Mouse (Mus musculus) hindbrain, postnatal 0 days (tissue): ENCODE results near the gene Fam169b. TPM values are rescaled to one million over a fixed set of nuclear protein-coding genes. Genes with fewer than 3 reads are reported as not detected.

Source experiments
- ATAC-seq: fragments of 200-750 bp; cut with Nextera tagmentation; 2 replicates; pipeline ENCODE4 v1.8.0; 2017; ENCODE audit warnings: mild to moderate bottlenecking, moderate TSS enrichment, moderate library complexity
- DNase-seq: peaks from one replicate; pipeline ENCODE4 v3.0.0-alpha.2; 2015; ENCODE audit warnings: low spot score
- H3K27ac ChIP-seq: fragments of 300-500 bp; sonication (generic); 2 replicates; pipeline ENCODE4 v1.5.1; 2014; ENCODE audit warnings: mild to moderate bottlenecking
- H3K27me3 ChIP-seq: fragments of 300-500 bp; sonication (generic); 2 replicates; pipeline ENCODE4 v1.6.1; 2014; ENCODE audit warnings: low read length, mixed read lengths; ENCODE audit not compliant: insufficient read depth
- H3K36me3 ChIP-seq: fragments of 300-500 bp; sonication (generic); 2 replicates; pipeline ENCODE4 v1.6.1; 2014; ENCODE audit warnings: low read length, mixed read lengths; ENCODE audit not compliant: insufficient read depth
- H3K4me1 ChIP-seq: fragments of 300-500 bp; sonication (generic); 2 replicates; pipeline ENCODE4 v1.6.1; 2014; ENCODE audit warnings: antibody characterized with exemption, low read length, mixed read lengths; ENCODE audit not compliant: insufficient read depth
- H3K4me2 ChIP-seq: fragments of 300-500 bp; sonication (generic); 2 replicates; pipeline ENCODE4 v1.6.1; 2014; ENCODE audit warnings: low read depth, mild to moderate bottlenecking, low read length, moderate library complexity, mixed read lengths
- H3K4me3 ChIP-seq: fragments of 300-500 bp; sonication (generic); 2 replicates; pipeline ENCODE4 v1.5.1; 2014; ENCODE audit warnings: low read length
- H3K9ac ChIP-seq: fragments of 300-500 bp; sonication (generic); replicated peaks from 2 replicates; pipeline ENCODE4 v1.6.1; 2014; ENCODE audit warnings: mild to moderate bottlenecking, low read length, moderate library complexity, mixed read lengths
- H3K9me3 ChIP-seq: fragments of 300-500 bp; sonication (generic); 2 replicates; pipeline ENCODE4 v1.6.1; 2016; ENCODE audit warnings: low read length, mixed read lengths
- CTCF ChIP-seq: IDR thresholded peaks from 2 replicates; pipeline ENCODE4 v1.5.1; 2016; ENCODE audit warnings: antibody characterized with exemption, control low read depth, low read depth
- WGBS: fragments of 180-500 bp; shearing (Covaris S2); extraction: QIAGEN DNeasy Blood & Tissue Kit; methylation state at CpG from one replicate; pipeline ENCODE4 v1.1.7; 2014; 5-methylcytosine and 5-hydroxymethylcytosine counted together
- polyA plus RNA-seq: library from polyadenylated mRNA; unstranded; fragments of >200 nt; fragmentation: Nextera tagmentation; extraction: Ambion mirVana; gene quantifications from 2 replicates; pipeline ENCODE4 v1.2.1, GENCODE M21; 2015
- total RNA-seq: library from RNA; depleted of rRNA; stranded (reverse); fragments of >200 nt; gene quantifications from 2 replicates; pipeline ENCODE4 v1.2.3, GENCODE M21; 2014

Gene Fam169b
- total and polyA plus RNA-seq, 2 experiments from 2014 or later, result 0.15 to 0.21 TPM

GRCm38 (mm10) chr7:68332799-68333198, 59.2 kb downstream of the Fam169b start:
- Histone ChIP-seq H3K9ac (no peak overlapping the region), H3K27me3 (no peaks in the 10 kb centered on the region), H3K4me1 (no peaks in the 10 kb centered on the region), H3K4me3 (no peak overlapping the region), H3K9me3 (no peaks in the 10 kb centered on the region), H3K27ac (no peak overlapping the region), H3K4me2 (no peak overlapping the region), H3K36me3 (no peaks in the 10 kb centered on the region)
- 80% methylated on average over 6 of the region's 6 CpGs for WGBS
- ATAC-seq (no peak), DNase-seq (no peak)
- no peak for TF ChIP-seq CTCF

GRCm38 (mm10) chr7:68337080-68337781, 63.6 kb downstream of the Fam169b start:
- Histone ChIP-seq H3K27ac (no peak overlapping the region), H3K9ac (no peak overlapping the region), H3K4me2 (no peak overlapping the region), H3K9me3 (no peaks in the 10 kb centered on the region), H3K4me1 (no peaks in the 10 kb centered on the region), H3K36me3 (no peaks in the 10 kb centered on the region), H3K27me3 (no peaks in the 10 kb centered on the region), H3K4me3 (no peak overlapping the region)
- WGBS, result 81% methylated on average over 8 of the region's 8 CpGs
- DNase-seq (no peak), ATAC-seq (no peak)
- TF ChIP-seq CTCF, result no peak

- H3K9me3 ChIP-seq, result no peaks in the 10 kb centered on the region
- WGBS, result 43% methylated on average over 6 of the region's 6 CpGs
- H3K27me3 ChIP-seq, result no peaks in the 10 kb centered on the region
- no peak for ATAC-seq
- no peak for TF ChIP-seq CTCF
- no peaks in the 10 kb centered on the region for H3K4me1 ChIP-seq
- no peak overlapping the region for H3K4me3 ChIP-seq
- no peaks in the 10 kb centered on the region for H3K36me3 ChIP-seq
- H3K9ac ChIP-seq, result no peak overlapping the region
- H3K27ac ChIP-seq, result no peak overlapping the region
- no peak for DNase-seq
- H3K4me2 ChIP-seq, result no peak overlapping the region
These were observed 65.0 kb downstream of the Fam169b start for GRCm38 (mm10) chr7:68338680-68339079.

GRCm38 (mm10) chr7:68344561-68344960, 70.9 kb downstream of the Fam169b start:
- Histone ChIP-seq H3K4me2 (no peak overlapping the region), H3K4me3 (no peak overlapping the region), H3K9me3 (no peaks in the 10 kb centered on the region), H3K27me3 (no peaks in the 10 kb centered on the region), H3K4me1 (no peaks in the 10 kb centered on the region), H3K9ac (no peak overlapping the region), H3K27ac (no peak overlapping the region), H3K36me3 (no peaks in the 10 kb centered on the region)
- no peak for TF ChIP-seq CTCF
- 48% methylated on average over 5 of the region's 5 CpGs for WGBS
- no peak for DNase-seq
- no peak for ATAC-seq

- Histone ChIP-seq H3K4me1 (no peaks in the 10 kb centered on the region), H3K36me3 (no peaks in the 10 kb centered on the region), H3K4me2 (no peak overlapping the region), H3K27ac (no peak overlapping the region), H3K9me3 (no peaks in the 10 kb centered on the region), H3K9ac (no peak overlapping the region), H3K27me3 (no peaks in the 10 kb centered on the region), H3K4me3 (no peak overlapping the region)
- no peak for ATAC-seq
- no peak for DNase-seq
- TF ChIP-seq CTCF, result no peak
- 76% methylated on average over 10 of the region's 10 CpGs for WGBS
These were observed 72.3 kb downstream of the Fam169b start for GRCm38 (mm10) chr7:68345963-68346362.

GRCm38 (mm10) chr7:68355325-68356076, 81.9 kb downstream of the Fam169b start:
- H3K36me3 ChIP-seq, result no peaks in the 10 kb centered on the region
- TF ChIP-seq CTCF, result no peak
- 73% methylated on average over 11 of the region's 11 CpGs for WGBS
- DNase-seq (no peak), ATAC-seq (no peak)
- H3K4me1 ChIP-seq, result no peaks in the 10 kb centered on the region
- H3K9ac ChIP-seq, result no peak overlapping the region
- no peak overlapping the region for H3K4me2 ChIP-seq
- H3K27me3 ChIP-seq, result no peaks in the 10 kb centered on the region
- H3K9me3 ChIP-seq, result no peaks in the 10 kb centered on the region
- H3K27ac ChIP-seq, result no peak overlapping the region
- no peak overlapping the region for H3K4me3 ChIP-seq

- DNase-seq (peak; percentile 85), ATAC-seq (no peak)
- TF ChIP-seq CTCF, result peak; percentile 97
- no peak overlapping the region for H3K4me2 ChIP-seq
- no peak overlapping the region for H3K27ac ChIP-seq
- no peak overlapping the region for H3K4me3 ChIP-seq
- WGBS, result 21% methylated on average over 7 of the region's 7 CpGs
- no peak overlapping the region for H3K9ac ChIP-seq
- H3K9me3 ChIP-seq, result no peaks in the 10 kb centered on the region
- H3K27me3 ChIP-seq, result no peaks in the 10 kb centered on the region
- no peaks in the 10 kb centered on the region for H3K36me3 ChIP-seq
- H3K4me1 ChIP-seq, result no peaks in the 10 kb centered on the region
These were observed 83.8 kb downstream of the Fam169b start for GRCm38 (mm10) chr7:68357407-68357806.
